Mouse (Mus musculus) intestine, embryonic 15.5 days (tissue): ENCODE results near the gene Esr1. TPM values are rescaled to one million over a fixed set of nuclear protein-coding genes. Genes with fewer than 3 reads are reported as not detected.

ENCODE experiments used
- ATAC-seq: fragments of 200-750 bp; cut with Nextera tagmentation; 2 replicates; pipeline ENCODE4 v1.8.0; 2017; ENCODE audit warnings: moderate TSS enrichment, moderate library complexity
- H3K27ac ChIP-seq: fragments of 300-500 bp; sonication (generic); 2 replicates; pipeline ENCODE4 v1.5.1; 2015; ENCODE audit warnings: mild to moderate bottlenecking, inconsistent platforms
- H3K27me3 ChIP-seq: fragments of 300-500 bp; sonication (generic); replicated peaks from 2 replicates; pipeline ENCODE4 v1.6.1; 2015; ENCODE audit warnings: inconsistent platforms
- H3K36me3 ChIP-seq: fragments of 300-500 bp; sonication (generic); 2 replicates; pipeline ENCODE4 v1.6.1; 2015; ENCODE audit warnings: inconsistent platforms
- H3K4me1 ChIP-seq: fragments of 300-500 bp; sonication (generic); replicated peaks from 2 replicates; pipeline ENCODE4 v1.6.1; 2015; ENCODE audit warnings: inconsistent platforms
- H3K4me2 ChIP-seq: fragments of 300-500 bp; sonication (generic); replicated peaks from 2 replicates; pipeline ENCODE4 v1.6.1; 2015; ENCODE audit warnings: mild to moderate bottlenecking, inconsistent platforms
- H3K4me3 ChIP-seq: fragments of 300-500 bp; sonication (generic); replicated peaks from 2 replicates; pipeline ENCODE4 v1.5.1; 2015; ENCODE audit warnings: inconsistent platforms
- H3K9ac ChIP-seq: fragments of 300-500 bp; sonication (generic); 2 replicates; pipeline ENCODE4 v1.6.1; 2015; ENCODE audit warnings: inconsistent platforms
- H3K9me3 ChIP-seq: fragments of 300-500 bp; sonication (generic); 2 replicates; pipeline ENCODE4 v1.6.1; 2016; ENCODE audit warnings: inconsistent platforms
- WGBS: fragments of 180-500 bp; shearing (Covaris S2); methylation state at CpG from one replicate; pipeline ENCODE4 v1.1.7; 2015; 5-methylcytosine and 5-hydroxymethylcytosine counted together
- polyA plus RNA-seq: library from polyadenylated mRNA; unstranded; fragments of >200 nt; fragmentation: Nextera tagmentation; extraction: Ambion mirVana; gene quantifications from 2 replicates; pipeline ENCODE4 v1.2.1, GENCODE M21; 2015

Gene Esr1
- 0.59 and 0.63 TPM in 2 replicates for polyA plus RNA-seq

- Histone ChIP-seq H3K27me3 (no peaks in the 10 kb centered on the region), H3K9ac (no peak within 1 kb of the TSS), H3K4me3 (peak within 1 kb of the TSS; percentile 18), H3K4me1 (no peaks in the 10 kb centered on the region), H3K9me3 (no peaks in the 10 kb centered on the region), H3K27ac (no peak within 1 kb of the TSS), H3K4me2 (peak within 1 kb of the TSS; percentile 53), H3K36me3 (no peaks in the 10 kb centered on the region)
- 30% methylated on average over 13 of the region's 13 CpGs for WGBS
- peak; percentile 49 for ATAC-seq
Observed at GRCm38 (mm10) chr10:4611386-4612155, at the start of gene Esr1. Gene Esr1, plus strand, starts transcription at chr10:4611593.

- no peak overlapping the region for H3K27ac ChIP-seq
- H3K4me3 ChIP-seq: no peak overlapping the region
- 87% methylated on average over 1 of the region's 1 CpGs for WGBS
- H3K4me1 ChIP-seq: no peaks in the 10 kb centered on the region
- no peak for ATAC-seq
- no peak overlapping the region for H3K4me2 ChIP-seq
- H3K36me3 ChIP-seq: no peaks in the 10 kb centered on the region
- no peaks in the 10 kb centered on the region for H3K27me3 ChIP-seq
- no peaks in the 10 kb centered on the region for H3K9me3 ChIP-seq
- no peak overlapping the region for H3K9ac ChIP-seq
Observed at GRCm38 (mm10) chr10:4565148-4565547, 46.2 kb upstream of the Esr1 start.

- Histone ChIP-seq H3K9me3 (no peaks in the 10 kb centered on the region), H3K9ac (no peak overlapping the region), H3K36me3 (no peaks in the 10 kb centered on the region), H3K27ac (no peak overlapping the region), H3K4me3 (no peak overlapping the region), H3K4me1 (no peaks in the 10 kb centered on the region), H3K27me3 (no peaks in the 10 kb centered on the region), H3K4me2 (no peak overlapping the region)
- 93% methylated on average over 4 of the region's 4 CpGs for WGBS
- ATAC-seq: no peak
Observed at GRCm38 (mm10) chr10:4570778-4571177, 40.6 kb upstream of the Esr1 start.

GRCm38 (mm10) chr10:4571304-4571703 lies 40.1 kb upstream of the Esr1 start:
- 80% methylated on average over 4 of the region's 4 CpGs for WGBS
- H3K27ac ChIP-seq: no peak overlapping the region
- H3K4me1 ChIP-seq: no peaks in the 10 kb centered on the region

GRCm38 (mm10) chr10:4581905-4582304 lies 29.5 kb upstream of the Esr1 start:
- 83% methylated on average over 5 of the region's 5 CpGs for WGBS
- Histone ChIP-seq H3K36me3 (no peaks in the 10 kb centered on the region), H3K9ac (no peak overlapping the region), H3K4me2 (no peak overlapping the region), H3K9me3 (no peaks in the 10 kb centered on the region), H3K4me3 (no peak overlapping the region), H3K4me1 (no peaks in the 10 kb centered on the region), H3K27me3 (no peaks in the 10 kb centered on the region), H3K27ac (no peak overlapping the region)
- ATAC-seq: no peak

More at GRCm38 (mm10) chr10:4571304-4571703, 40.1 kb upstream of the Esr1 start:
- Histone ChIP-seq H3K4me3 (no peak overlapping the region), H3K36me3 (no peaks in the 10 kb centered on the region), H3K9ac (no peak overlapping the region), H3K4me2 (no peak overlapping the region), H3K9me3 (no peaks in the 10 kb centered on the region), H3K27me3 (no peaks in the 10 kb centered on the region)
- ATAC-seq: no peak

GRCm38 (mm10) chr10:4586691-4587090 lies 24.7 kb upstream of the Esr1 start:
- H3K27ac ChIP-seq: no peak overlapping the region
- ATAC-seq: no peak
- H3K36me3 ChIP-seq: no peaks in the 10 kb centered on the region
- H3K27me3 ChIP-seq: no peaks in the 10 kb centered on the region
- no peak overlapping the region for H3K9ac ChIP-seq
- no peaks in the 10 kb centered on the region for H3K9me3 ChIP-seq
- H3K4me1 ChIP-seq: no peaks in the 10 kb centered on the region
- no peak overlapping the region for H3K4me2 ChIP-seq
- 84% methylated on average over 6 of the region's 6 CpGs for WGBS
- H3K4me3 ChIP-seq: no peak overlapping the region

- Histone ChIP-seq H3K27me3 (no peaks in the 10 kb centered on the region), H3K9me3 (no peaks in the 10 kb centered on the region), H3K9ac (no peak overlapping the region), H3K36me3 (no peaks in the 10 kb centered on the region), H3K4me2 (no peak overlapping the region), H3K27ac (no peak overlapping the region), H3K4me1 (no peaks in the 10 kb centered on the region), H3K4me3 (no peak overlapping the region)
- ATAC-seq: no peak
- 73% methylated on average over 4 of the region's 4 CpGs for WGBS
Observed at GRCm38 (mm10) chr10:4589576-4589975, 21.8 kb upstream of the Esr1 start.

- no peak for ATAC-seq
- Histone ChIP-seq H3K9me3 (no peaks in the 10 kb centered on the region), H3K4me3 (no peak overlapping the region), H3K9ac (no peak overlapping the region), H3K4me1 (no peaks in the 10 kb centered on the region), H3K27me3 (no peaks in the 10 kb centered on the region), H3K27ac (no peak overlapping the region), H3K4me2 (no peak overlapping the region), H3K36me3 (no peaks in the 10 kb centered on the region)
- WGBS: 71% methylated on average over 8 of the region's 8 CpGs
Observed at GRCm38 (mm10) chr10:4590956-4591355, 20.4 kb upstream of the Esr1 start.

GRCm38 (mm10) chr10:4593828-4594227 lies 17.6 kb upstream of the Esr1 start:
- ATAC-seq: no peak
- no peak overlapping the region for H3K4me2 ChIP-seq
- no peaks in the 10 kb centered on the region for H3K27me3 ChIP-seq
- no peak overlapping the region for H3K27ac ChIP-seq
- H3K9ac ChIP-seq: no peak overlapping the region
- no peak overlapping the region for H3K4me3 ChIP-seq
- no peaks in the 10 kb centered on the region for H3K36me3 ChIP-seq
- no peaks in the 10 kb centered on the region for H3K9me3 ChIP-seq
- 76% methylated on average over 4 of the region's 4 CpGs for WGBS
- no peaks in the 10 kb centered on the region for H3K4me1 ChIP-seq

GRCm38 (mm10) chr10:4597211-4597610 lies 14.2 kb upstream of the Esr1 start:
- no peak overlapping the region for H3K9ac ChIP-seq
- H3K27me3 ChIP-seq: no peaks in the 10 kb centered on the region
- H3K4me1 ChIP-seq: no peaks in the 10 kb centered on the region
- H3K27ac ChIP-seq: no peak overlapping the region
- H3K9me3 ChIP-seq: no peaks in the 10 kb centered on the region
- WGBS: 87% methylated on average over 4 of the region's 4 CpGs
- ATAC-seq: no peak
- H3K4me2 ChIP-seq: no peak overlapping the region
- no peaks in the 10 kb centered on the region for H3K36me3 ChIP-seq
- no peak overlapping the region for H3K4me3 ChIP-seq

- no peak overlapping the region for H3K9ac ChIP-seq
- WGBS: 65% methylated on average over 10 of the region's 10 CpGs
- no peaks in the 10 kb centered on the region for H3K9me3 ChIP-seq
- H3K4me1 ChIP-seq: no peaks in the 10 kb centered on the region
- no peak overlapping the region for H3K4me2 ChIP-seq
- no peaks in the 10 kb centered on the region for H3K27me3 ChIP-seq
- H3K27ac ChIP-seq: no peak overlapping the region
- ATAC-seq: no peak
- no peaks in the 10 kb centered on the region for H3K36me3 ChIP-seq
- H3K4me3 ChIP-seq: no peak overlapping the region
Observed at GRCm38 (mm10) chr10:4598244-4598842, 13.1 kb upstream of the Esr1 start.

- 79% methylated on average over 12 of the region's 12 CpGs for WGBS
- Histone ChIP-seq H3K27ac (no peak overlapping the region), H3K4me3 (no peak overlapping the region), H3K4me1 (no peaks in the 10 kb centered on the region), H3K9me3 (no peaks in the 10 kb centered on the region), H3K4me2 (no peak overlapping the region), H3K36me3 (no peaks in the 10 kb centered on the region), H3K9ac (no peak overlapping the region), H3K27me3 (no peaks in the 10 kb centered on the region)
- ATAC-seq: no peak
Observed at GRCm38 (mm10) chr10:4598916-4599315, 12.5 kb upstream of the Esr1 start.

GRCm38 (mm10) chr10:4599591-4599990 lies 11.8 kb upstream of the Esr1 start:
- H3K9ac ChIP-seq: no peak overlapping the region
- no peaks in the 10 kb centered on the region for H3K4me1 ChIP-seq
- H3K4me2 ChIP-seq: no peak overlapping the region
- WGBS: 74% methylated on average over 4 of the region's 4 CpGs
- no peak overlapping the region for H3K4me3 ChIP-seq
- ATAC-seq: no peak
- H3K9me3 ChIP-seq: no peaks in the 10 kb centered on the region
- no peaks in the 10 kb centered on the region for H3K27me3 ChIP-seq
- no peaks in the 10 kb centered on the region for H3K36me3 ChIP-seq
- no peak overlapping the region for H3K27ac ChIP-seq
